Mouse (Mus musculus) embryonic fibroblast, embryonic 13.5 days (primary cell): ENCODE measurements around the gene Tnfrsf19.

ENCODE experiments used
- CTCF ChIP-seq: IDR thresholded peaks from 2 replicates; pipeline ENCODE4 v1.5.1; 2011; ENCODE audit warnings: mild to moderate bottlenecking, control low read depth, low read length, moderate library complexity, borderline replicate concordance; ENCODE audit not compliant: insufficient read depth
- POLR2A ChIP-seq: IDR thresholded peaks from 2 replicates; pipeline ENCODE4 v1.6.1; 2011; ENCODE audit warnings: low read depth, mild to moderate bottlenecking, control low read depth, low read length, moderate library complexity

DNA sequence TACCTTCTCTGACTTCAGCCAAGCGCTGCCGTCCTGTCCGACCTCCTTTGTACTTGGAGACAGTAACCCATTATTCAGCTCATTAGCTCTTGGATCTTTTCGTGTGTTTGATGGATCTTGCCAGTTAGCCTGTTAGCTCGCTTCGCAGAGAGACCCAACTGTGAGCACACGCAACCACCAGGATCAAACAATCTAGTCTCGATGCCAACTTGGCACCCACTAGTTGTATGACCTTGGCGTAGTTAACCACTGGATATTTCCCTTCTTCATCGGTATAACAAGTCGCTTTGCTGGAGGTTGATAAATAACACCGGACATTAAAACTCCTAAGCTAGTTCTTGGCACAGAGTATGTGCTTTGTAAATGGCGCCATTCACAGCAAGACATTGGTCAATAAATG, 6.1 kb downstream of the Tnfrsf19 start:
- TF ChIP-seq CTCF (no peak), POLR2A (no peak)
